Mouse (Mus musculus): ENCODE results near the gene Hist1h1t. TPM values are rescaled to one million over a fixed set of nuclear protein-coding genes. Genes with fewer than 3 reads are reported as not detected.
"Not testable (repeated sequence)": the region's sequence is repeated elsewhere in the genome, so short reads cannot be mapped to it uniquely, and the experiment has no call there.

Hist1h1t gene
- polyA plus RNA-seq, 1 experiment from 2014 or later = not detected

DNA sequence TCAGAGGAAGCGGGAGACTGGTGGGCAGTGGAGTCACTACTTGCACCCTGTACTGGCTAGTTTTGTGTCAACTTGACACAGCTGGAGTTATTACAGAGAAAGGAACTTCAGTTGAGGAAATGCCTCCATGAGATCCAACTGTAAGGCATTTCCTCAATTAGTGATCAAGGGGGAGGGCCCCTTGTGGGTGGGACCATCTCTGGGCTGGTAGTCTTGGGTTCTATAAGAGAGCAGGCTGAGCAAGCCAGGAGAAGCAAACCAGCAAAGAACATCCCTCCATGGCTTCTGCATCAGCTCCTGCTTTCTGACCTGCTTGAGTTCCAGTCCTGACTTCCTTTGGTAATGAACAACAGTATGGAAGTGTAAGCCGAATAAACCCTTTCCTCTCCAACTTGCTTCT lies 7.2 kb downstream of the Hist1h1t start:
- H3K9me3 ChIP-seq; H3K36me3 ChIP-seq; H3K27ac ChIP-seq; H3K4me3 ChIP-seq; H3K4me2 ChIP-seq; ATAC-seq (ENCODE audit: low FRiP score); H3K27me3 ChIP-seq; H3K4me1 ChIP-seq (replicated peaks); H3K9ac ChIP-seq: not testable (repeated sequence)
- 83% methylated on average over 2 of the region's 2 CpGs for WGBS

DNA sequence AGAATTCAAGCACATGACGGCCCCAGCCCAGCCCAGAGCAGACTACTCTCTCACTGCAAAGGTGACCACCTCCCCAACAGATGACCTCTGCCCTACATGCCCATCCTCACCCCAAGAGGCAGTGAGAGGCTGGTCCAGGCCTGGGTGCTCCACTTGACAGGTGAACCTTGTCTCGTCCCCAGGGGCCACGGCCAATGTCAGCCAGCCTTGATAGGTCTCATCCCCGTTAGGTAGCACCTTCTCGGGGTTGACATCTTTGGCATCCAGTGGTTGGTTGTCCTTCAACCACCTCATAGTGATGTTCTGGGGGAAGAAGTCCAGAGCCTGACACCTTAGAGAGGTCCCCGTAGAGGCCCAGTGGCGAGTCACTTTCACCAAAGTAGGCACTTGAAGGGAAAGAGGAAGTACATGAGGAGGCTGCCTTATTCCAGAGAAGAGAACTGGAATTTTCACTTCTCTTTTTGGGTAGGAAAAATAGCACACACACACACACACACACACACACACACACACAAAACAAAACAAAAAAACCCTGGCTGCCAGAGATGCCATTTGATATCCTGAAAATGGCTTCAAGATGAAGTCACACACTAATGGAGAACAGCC lies 10.2 kb downstream of the Hist1h1t start:
- Histone ChIP-seq H3K9ac (no peak overlapping the region), H3K4me3 (no peak overlapping the region), H3K9me3 (no peaks in the 10 kb centered on the region), H3K4me2 (no peak overlapping the region), H3K4me1 (replicated peaks) (peaks cover 14% of the 10 kb centered on the region), H3K27me3 (0 out of 2 replicates have a peak, but pooled peaks cover 5% of the 10 kb centered on the region), H3K36me3 (no peaks in the 10 kb centered on the region), H3K27ac (no peak overlapping the region)
- 95% methylated on average over 7 of the region's 7 CpGs for WGBS
- no peak for ATAC-seq (ENCODE audit: low FRiP score)

DNA sequence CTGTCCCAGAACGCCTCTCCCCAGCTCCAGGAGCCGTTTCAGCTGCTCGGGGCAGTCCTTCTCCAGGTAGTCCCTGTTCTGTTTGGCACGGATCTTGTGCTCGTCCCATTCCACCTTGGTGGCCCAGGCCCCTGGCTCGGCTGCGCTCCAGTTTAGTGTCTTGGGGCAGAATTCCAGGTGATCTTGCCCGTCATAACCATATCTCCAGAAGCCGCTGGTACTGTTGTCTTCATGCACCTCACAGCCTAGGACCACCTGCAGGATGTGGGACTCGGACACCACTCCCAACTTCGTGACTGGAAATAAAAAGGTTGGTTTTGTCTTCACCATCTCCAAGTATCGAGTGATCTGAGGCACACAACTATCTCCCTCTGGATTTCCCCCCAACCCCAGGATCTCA lies 11.2 kb downstream of the Hist1h1t start:
- Histone ChIP-seq H3K27me3 (peaks cover 10% of the 10 kb centered on the region; the same call in 1 of the 2 replicates), H3K36me3 (no peaks in the 10 kb centered on the region), H3K27ac (no peak overlapping the region), H3K4me3 (no peak overlapping the region), H3K9me3 (no peaks in the 10 kb centered on the region), H3K9ac (no peak overlapping the region), H3K4me1 (replicated peaks) (peaks cover 14% of the 10 kb centered on the region), H3K4me2 (no peak overlapping the region)
- ATAC-seq (ENCODE audit: low FRiP score) = no peak
- 96% methylated on average over 12 of the region's 12 CpGs for WGBS

DNA sequence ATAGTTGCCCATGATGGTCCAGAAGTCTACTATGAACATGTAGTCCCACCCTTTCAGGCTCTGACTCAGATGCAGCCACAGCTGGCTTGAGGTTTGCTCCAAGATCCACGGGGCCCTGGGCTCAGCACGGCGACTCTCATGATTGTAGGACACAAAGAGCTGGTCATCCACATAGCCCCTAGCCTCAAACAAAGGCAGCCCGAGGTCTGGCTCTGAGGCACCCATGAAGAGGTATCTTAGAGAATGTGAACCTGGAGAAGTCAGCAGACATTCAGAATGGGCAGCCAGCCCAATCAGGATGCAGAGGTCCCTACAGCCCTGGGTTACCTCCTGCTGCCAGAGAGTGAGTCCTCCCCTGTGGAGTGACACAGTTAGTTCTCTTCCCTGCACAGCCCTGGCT lies 12.4 kb downstream of the Hist1h1t start:
- peaks cover 10% of the 10 kb centered on the region; the same call in 1 of the 2 replicates for H3K27me3 ChIP-seq
- no peak overlapping the region for H3K9ac ChIP-seq
- WGBS = 89% methylated on average over 4 of the region's 4 CpGs
- H3K9me3 ChIP-seq = no peaks in the 10 kb centered on the region
- no peak overlapping the region for H3K27ac ChIP-seq
- H3K36me3 ChIP-seq = no peaks in the 10 kb centered on the region
- no peak overlapping the region for H3K4me2 ChIP-seq
- H3K4me3 ChIP-seq = no peak overlapping the region
- no peak for ATAC-seq (ENCODE audit: low FRiP score)
- H3K4me1 ChIP-seq (replicated peaks) = peaks cover 14% of the 10 kb centered on the region

DNA sequence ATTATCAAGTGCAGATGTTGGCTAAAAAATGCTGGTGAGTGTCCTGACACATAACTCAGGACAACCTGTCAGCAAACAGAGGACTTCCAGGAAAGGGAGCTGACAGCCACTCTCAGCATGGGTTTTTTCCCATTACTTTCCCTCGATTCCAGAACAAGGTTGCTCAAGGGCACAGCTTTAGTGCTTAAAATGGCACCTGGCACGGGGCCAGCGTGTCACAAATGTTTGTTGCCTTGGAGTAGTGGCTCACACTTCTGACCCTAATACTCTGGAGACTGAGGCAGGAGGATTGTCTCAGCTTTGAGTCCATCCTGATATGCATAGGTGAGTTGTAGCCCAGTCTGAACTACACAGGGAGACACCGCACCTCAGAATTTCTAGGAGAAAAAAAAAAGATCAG lies 13.0 kb downstream of the Hist1h1t start:
- Histone ChIP-seq H3K4me3 (no peak overlapping the region), H3K4me2 (no peak overlapping the region), H3K9me3 (no peaks in the 10 kb centered on the region), H3K9ac (no peak overlapping the region), H3K27me3 (peaks cover 10% of the 10 kb centered on the region; the same call in 1 of the 2 replicates), H3K36me3 (no peaks in the 10 kb centered on the region), H3K4me1 (replicated peaks) (peaks cover 14% of the 10 kb centered on the region), H3K27ac (no peak overlapping the region)
- ATAC-seq (ENCODE audit: low FRiP score) = no peak
- 83% methylated on average over 4 of the region's 4 CpGs for WGBS

DNA sequence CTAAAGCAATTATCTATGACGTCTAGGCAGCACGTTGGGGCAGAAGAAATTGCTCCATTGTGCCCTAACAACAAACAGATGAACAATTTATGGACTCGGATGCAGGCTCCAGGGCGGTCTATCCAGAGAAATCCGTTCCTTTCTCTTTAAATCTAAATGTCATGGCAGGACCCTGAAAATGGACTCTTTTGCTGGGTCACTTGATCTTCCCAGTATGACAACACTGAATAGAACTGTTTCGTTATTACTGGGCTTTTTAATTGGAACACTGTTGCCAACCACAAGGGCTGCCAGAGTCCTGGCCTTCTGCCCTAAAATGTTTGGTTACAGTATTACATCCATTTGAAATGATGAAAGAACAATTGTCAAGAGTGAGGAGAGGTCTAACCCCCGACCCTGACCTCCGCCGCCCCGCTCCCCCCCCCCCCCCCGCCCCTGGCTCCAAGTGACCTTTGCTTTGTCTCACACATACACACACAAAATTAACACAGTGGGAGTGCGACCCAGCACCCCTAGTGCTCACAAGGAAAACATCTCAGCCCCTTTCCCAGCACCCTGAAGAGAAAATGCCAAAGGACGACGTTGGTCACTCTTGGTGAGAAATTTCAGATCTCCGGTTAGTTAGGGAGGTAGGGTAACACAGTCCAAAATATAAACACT lies 14.2 kb downstream of the Hist1h1t start:
- peak overlapping the region; percentile 38 for H3K4me3 ChIP-seq
- H3K36me3 ChIP-seq = no peaks in the 10 kb centered on the region
- peaks cover 10% of the 10 kb centered on the region; the same call in 1 of the 2 replicates for H3K27me3 ChIP-seq
- no peaks in the 10 kb centered on the region for H3K9me3 ChIP-seq
- ATAC-seq (ENCODE audit: low FRiP score) = no peak
- 9% methylated on average over 14 of the region's 15 CpGs for WGBS
- H3K27ac ChIP-seq = no peak overlapping the region
- H3K4me1 ChIP-seq (replicated peaks) = peaks cover 14% of the 10 kb centered on the region
- peak overlapping the region; percentile 59 for H3K4me2 ChIP-seq
- peak overlapping the region; percentile 62; the same call in 1 of the 2 replicates for H3K9ac ChIP-seq

DNA sequence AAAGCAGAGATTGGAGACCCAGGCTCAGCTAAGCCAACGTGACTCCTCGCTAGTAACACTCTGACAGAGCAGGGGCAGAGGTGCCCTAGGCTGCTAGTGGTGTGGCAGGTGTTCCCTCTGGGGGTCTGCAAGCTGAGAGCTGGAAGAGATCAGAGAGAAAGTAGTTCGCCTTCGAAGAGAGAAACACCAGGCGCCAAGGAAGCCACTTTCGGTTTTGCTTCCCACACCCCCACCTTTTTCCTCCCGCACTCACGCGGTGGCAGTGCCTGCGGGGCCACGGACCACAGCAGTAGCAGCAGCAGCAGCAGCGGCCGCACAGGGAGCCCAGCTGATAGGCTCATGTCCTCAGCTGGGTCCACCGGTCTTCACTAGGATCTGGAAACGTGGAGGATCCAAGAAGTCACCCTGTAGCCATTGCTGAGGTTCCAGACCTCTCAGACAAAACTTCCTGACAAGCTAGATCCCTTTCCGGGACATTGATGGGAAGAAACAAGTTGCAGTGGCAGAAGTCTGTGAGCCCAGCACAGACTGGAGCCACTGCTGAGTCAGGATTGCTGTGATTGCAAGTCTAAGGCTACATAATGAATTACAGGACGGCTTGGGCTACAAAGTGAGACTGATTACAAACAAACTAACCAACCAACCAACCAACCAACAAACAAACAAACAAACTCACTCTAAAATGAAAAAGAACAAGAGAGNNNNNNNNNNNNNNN lies 14.9 kb downstream of the Hist1h1t start, which contains the start of gene Hfe:
Gene Hfe (minus strand): TSS at position 481 of the 716 bp plus-strand sequence.
- Histone ChIP-seq H3K4me2 (peak within 1 kb of the TSS; percentile 59), H3K27me3 (peaks cover 10% of the 10 kb centered on the region; the same call in 1 of the 2 replicates), H3K36me3 (no peaks in the 10 kb centered on the region), H3K9ac (peak within 1 kb of the TSS; percentile 62; the same call in 1 of the 2 replicates), H3K9me3 (no peaks in the 10 kb centered on the region), H3K4me1 (replicated peaks) (peaks cover 14% of the 10 kb centered on the region), H3K4me3 (peak within 1 kb of the TSS; percentile 38), H3K27ac (no peak within 1 kb of the TSS)
- 5% methylated on average over 17 of the region's 17 CpGs for WGBS
- no peak for ATAC-seq (ENCODE audit: low FRiP score)

DNA sequence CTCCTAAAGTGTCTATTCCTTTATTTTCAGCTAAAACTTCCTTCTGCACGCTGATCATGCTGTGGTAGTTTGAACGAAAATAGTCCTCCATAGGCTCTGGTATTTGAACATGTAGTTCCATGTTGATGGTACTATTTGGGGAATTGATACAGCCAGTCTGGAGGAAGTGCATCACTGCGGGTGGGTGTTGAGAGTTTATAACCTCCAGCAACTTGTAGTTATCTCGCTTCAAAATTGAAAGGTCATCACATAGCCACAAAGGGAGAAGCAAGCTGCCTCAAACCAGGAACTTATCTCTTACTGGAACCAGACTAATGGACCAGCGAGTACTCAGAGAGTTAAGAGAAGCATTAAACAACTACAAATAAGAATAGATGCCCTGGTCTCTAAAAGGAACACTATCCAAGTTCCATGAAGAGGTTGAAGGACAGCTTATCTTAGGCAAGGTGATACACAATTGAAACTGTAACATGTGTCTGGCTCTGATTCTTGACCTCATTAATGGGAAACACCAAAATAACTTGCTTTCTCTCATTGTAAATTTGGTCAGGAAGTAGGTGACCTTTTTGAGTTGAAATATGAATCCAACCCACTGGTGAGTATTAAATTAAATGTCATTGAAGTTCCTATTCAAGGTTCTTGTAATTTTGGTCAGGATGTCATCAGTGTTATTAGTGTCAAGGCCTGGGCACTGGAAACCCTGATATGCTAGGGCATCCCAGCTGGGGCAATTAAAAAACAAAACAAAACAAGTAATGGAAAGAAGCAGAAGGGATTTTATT lies 20.8 kb downstream of the Hist1h1t start:
- Histone ChIP-seq H3K4me2 (no peak overlapping the region), H3K36me3 (no peaks in the 10 kb centered on the region), H3K9me3 (no peaks in the 10 kb centered on the region), H3K4me3 (no peak overlapping the region), H3K9ac (no peak overlapping the region), H3K4me1 (replicated peaks) (no peaks in the 10 kb centered on the region), H3K27me3 (peaks cover 2% of the 10 kb centered on the region; the same call in 1 of the 2 replicates), H3K27ac (no peak overlapping the region)
- ATAC-seq (ENCODE audit: low FRiP score) = no peak
- 92% methylated on average over 5 of the region's 5 CpGs for WGBS

DNA sequence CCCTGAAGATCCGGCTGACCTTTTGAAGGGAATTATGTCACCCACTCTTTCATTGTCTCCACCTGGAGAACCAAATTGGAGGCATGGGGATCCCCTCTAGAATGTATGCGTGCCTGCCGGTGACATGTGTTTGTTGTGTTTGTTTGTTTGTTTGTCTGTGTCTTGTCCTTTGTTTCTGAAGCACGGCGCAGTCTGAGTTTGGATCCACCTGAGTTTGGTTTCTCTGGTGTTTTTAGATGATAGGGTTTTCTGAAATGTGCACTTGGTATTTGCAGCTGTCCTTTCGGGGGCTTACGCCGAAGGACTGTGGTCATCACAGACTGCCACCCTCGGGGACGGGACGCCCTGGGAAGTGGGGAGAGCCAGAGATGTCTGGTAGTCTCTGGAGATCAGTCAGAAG lies 21.6 kb downstream of the Hist1h1t start:
- H3K27me3 ChIP-seq = no peaks in the 10 kb centered on the region
- WGBS = 54% methylated on average over 11 of the region's 11 CpGs
- no peak for ATAC-seq (ENCODE audit: low FRiP score)

DNA sequence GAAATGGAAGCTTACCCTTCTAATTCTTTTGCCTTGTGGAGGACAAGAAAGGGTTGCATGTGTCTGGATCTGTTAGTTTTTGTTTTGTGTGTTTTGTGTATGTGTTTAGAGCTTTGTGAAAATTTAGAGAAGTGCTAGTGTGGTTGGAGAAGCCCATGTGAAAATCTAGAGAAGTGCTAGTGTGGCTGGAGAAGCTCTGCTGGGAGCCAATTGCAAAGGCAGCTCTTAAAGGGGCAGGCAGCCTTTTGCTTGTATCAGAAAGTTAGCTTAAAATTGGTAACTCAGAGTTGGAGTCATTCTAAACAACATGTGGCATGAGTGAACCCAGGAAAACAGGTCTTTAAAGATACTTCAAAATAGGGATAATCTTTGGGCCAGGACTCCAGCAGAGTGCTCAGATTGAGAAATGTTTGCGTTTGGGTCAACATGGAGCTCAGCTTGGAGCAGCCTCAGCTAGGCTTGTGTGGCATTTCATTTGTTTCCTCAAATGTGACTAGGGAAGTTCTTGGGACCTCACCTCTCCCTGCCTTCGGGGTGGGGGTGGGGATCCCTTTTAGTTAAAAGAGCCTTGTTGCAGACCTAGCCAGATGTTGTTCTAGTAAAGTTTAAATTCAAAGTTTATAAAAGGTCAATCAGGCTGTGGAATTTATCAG lies 22.1 kb downstream of the Hist1h1t start:
- H3K9me3 ChIP-seq; ATAC-seq (ENCODE audit: low FRiP score); H3K36me3 ChIP-seq; H3K27ac ChIP-seq; H3K27me3 ChIP-seq; H3K9ac ChIP-seq; H3K4me3 ChIP-seq; H3K4me2 ChIP-seq; H3K4me1 ChIP-seq (replicated peaks): not testable (repeated sequence)
- WGBS = 17% methylated on average over 2 of the region's 2 CpGs

More for the DNA sequence above, 21.6 kb downstream of the Hist1h1t start:
- H3K9me3 ChIP-seq = no peaks in the 10 kb centered on the region
- no peak overlapping the region for H3K9ac ChIP-seq
- H3K4me1 ChIP-seq (replicated peaks) = no peaks in the 10 kb centered on the region
- H3K36me3 ChIP-seq = no peaks in the 10 kb centered on the region
- H3K4me3 ChIP-seq = no peak overlapping the region
- H3K27ac ChIP-seq = no peak overlapping the region
- H3K4me2 ChIP-seq = no peak overlapping the region

DNA sequence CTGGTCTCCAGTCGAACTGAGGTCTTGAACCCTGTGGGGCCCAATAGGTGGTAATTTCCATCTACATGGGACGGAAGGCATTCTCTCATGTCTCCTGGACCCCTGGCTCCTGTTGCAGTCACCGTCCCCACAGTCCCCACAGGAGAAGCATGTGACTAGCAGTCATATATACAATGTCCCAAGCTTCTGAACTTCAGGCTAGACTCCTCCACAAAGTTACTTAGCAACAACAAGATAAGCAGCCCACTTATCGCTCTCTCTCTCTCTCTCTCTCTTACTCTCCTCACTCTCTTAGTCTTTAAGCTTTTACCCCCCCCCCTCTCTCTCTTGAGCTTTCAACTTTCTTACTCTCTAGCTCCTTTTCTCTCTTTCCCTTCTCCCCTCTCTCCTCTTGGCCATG lies 28.6 kb downstream of the Hist1h1t start:
- no peak overlapping the region for H3K9ac ChIP-seq
- H3K4me1 ChIP-seq (replicated peaks) = no peaks in the 10 kb centered on the region
- no peaks in the 10 kb centered on the region for H3K27me3 ChIP-seq
- H3K36me3 ChIP-seq = no peaks in the 10 kb centered on the region
- no peaks in the 10 kb centered on the region for H3K9me3 ChIP-seq
- no peak overlapping the region for H3K27ac ChIP-seq
- no peak overlapping the region for H3K4me3 ChIP-seq
- no peak overlapping the region for H3K4me2 ChIP-seq
- no peak for ATAC-seq (ENCODE audit: low FRiP score)
- 84% methylated on average over 4 of the region's 4 CpGs for WGBS

Data from hindbrain, embryonic 13.5 days (tissue).